Mouse (Mus musculus) kidney, adult 10 weeks (tissue): ENCODE measurements around the gene Amt. TPM values are rescaled to one million over a fixed set of nuclear protein-coding genes. Genes with fewer than 3 reads are reported as not detected.

Experiments used
- polyA plus RNA-seq: library from polyadenylated mRNA; stranded (reverse); fragments of 350-450 nt; fragmentation: Illumina TruSeq; extraction: RNeasy Lipid Tissue Mini Kit (QIAGEN cat#74804); gene quantifications from one replicate; pipeline ENCODE4 v1.2.3, GENCODE M21; 2014; ENCODE audit warnings: low read depth, low replicate concordance

The Amt gene
- 37.5 TPM for polyA plus RNA-seq

DNA sequence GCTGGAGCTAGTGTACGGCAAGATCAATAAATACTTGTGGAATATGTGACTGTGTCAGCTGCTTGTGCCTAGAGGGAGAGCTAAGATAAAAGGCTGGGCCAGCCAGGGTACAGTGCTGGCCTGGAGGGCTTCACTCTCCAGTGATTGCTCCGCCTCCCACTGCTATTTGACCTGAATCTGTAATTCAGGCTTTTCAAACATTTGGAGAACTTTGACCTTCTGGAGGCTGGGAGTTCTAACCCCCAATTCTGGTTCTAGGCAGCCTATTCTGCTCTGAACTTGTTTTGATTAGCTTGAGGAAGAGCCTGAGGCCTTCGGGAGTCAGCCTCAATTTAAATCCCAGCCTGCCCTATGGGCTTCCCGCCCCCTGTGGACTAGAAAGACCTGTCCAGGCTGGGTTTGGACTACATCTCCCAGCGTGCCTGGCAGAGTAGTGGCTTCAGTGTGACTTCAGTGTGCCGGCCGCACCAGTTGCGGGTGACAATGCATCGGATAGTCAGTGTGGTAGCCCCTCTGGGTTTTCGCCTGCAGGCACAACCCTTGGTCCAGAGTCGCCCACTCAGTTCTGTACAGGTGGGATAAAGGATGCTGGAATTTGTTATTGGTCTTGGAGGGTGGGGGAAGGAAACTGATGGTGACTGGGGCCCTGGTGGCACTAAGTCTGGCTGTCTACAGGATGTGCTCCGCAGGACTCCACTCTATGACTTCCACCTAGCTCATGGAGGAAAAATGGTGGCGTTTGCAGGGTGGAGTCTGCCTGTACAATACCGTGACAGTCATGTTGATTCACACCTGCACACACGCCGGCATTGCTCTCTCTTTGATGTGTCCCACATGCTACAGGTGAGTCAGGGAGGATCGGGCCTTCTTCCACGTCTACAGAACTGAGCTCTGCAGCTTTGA lies at the start of gene Amt:
Amt (plus strand) TSS at position 401 of the 903 bp plus-strand sequence.

GRCm38 (mm10) chr9:108263690-108264190 lies 32.9 kb upstream of the Amt start, which contains the start of gene Dag1:
TSS of gene Dag1 (minus strand) at chr9:108263958.

DNA sequence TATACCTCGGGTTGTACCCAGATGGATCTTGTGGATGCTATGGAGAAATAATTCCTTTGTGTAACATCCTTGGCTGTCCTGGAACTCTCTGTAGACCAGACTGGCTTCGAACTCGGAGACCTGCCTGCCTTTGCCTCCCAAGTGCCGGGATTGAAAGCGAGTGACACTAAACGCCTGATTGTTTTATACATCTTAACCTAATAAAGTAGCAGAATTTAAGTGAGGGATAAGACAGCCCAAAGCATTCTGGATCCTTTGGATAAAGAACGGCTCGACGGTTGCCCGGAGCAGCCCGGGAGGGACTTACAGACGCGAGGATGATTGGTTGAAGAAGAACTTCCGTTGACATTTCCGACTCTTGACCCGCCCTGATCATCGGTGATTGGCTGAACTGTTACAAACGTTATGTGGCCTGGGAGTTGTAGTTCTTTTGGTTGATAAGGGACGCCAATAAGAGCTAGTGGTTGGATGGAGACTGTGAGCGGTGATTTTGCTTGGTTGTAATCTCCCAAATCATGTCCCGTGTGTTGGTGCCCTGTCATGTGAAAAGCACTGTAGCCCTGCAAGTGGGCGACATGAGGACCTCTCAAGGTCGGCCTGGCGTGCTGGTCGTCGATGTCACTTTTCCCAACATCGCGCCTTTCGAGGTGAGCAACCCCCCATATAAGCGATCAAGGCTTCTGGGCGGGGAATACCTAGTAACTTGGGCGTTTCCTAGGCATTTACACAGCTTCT lies 6.5 kb upstream of the Amt start, which contains the start of gene Nicn1:
Nicn1 (plus strand) TSS at position 414 of the 735 bp plus-strand sequence.

DNA sequence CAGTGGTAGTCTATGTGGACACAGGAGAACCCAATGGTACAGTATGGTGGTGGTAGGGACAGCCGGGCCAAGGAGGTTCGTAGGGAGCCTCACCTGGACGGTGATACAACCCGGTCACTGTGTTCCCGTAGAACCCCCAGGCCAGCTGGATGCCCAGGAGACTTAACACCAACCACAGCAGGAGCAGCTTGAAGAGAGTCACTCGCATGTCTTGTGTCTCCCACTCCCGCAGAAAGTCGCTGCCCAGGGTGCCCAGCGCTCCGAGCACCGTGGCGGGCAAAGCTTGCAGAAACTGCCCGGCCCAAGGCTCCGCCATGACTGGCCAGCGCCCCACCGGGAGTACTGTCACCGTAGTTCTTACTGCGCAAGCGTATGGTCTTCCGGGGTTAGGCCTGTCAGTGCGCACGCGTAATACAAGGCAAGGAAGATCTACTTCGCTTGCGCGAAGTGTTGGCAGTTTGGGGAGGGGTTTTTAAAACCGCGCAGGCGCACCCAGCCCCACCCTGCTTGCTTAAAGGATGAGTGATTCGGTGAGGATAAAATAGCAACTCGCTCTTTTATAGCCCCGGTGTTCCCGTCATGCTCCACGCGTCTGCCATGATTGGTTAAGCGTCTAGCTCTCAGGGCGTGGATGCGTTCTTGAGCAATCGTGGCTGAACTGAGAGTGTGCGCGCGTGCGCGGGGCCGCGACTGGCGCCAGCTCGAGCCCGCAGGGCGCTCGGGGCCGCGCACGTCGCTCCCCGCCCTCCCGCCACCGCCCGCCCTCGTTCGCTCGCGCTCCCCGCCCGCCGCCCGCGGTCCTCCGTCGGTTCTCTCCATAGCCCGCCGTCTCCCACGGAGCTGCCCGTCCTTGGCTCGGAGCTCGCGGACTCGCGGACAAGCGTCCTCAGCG lies 9.2 kb downstream of the Amt start, which contains the start of the genes Rhoa and Tcta:
Rhoa (plus strand) TSS at position 501 of the 892 bp plus-strand sequence.
Tcta (minus strand) TSS at position 532 of the 892 bp plus-strand sequence.

GRCm38 (mm10) chr9:108338886-108339781 lies 42.5 kb downstream of the Amt start, which contains the start of gene Gpx1:
TSS of gene Gpx1 (plus strand) at chr9:108338903.

GRCm38 (mm10) chr9:108347540-108348289 lies 51.1 kb downstream of the Amt start, which contains the start of gene Usp4:
TSS of gene Usp4 (plus strand) at chr9:108347853.

Other genes starting within 250 kb of the Amt start
- gene Gmppb, start 247.6 kb upstream of the Amt start, polyA plus RNA-seq = 1.1 TPM
- gene Amigo3, start 243.7 kb upstream of the Amt start, polyA plus RNA-seq = not detected
- gene Mst1, start 216.4 kb upstream of the Amt start, polyA plus RNA-seq = not detected
- gene Rnf123, start 213.5 kb upstream of the Amt start, polyA plus RNA-seq = 1.6 TPM
- gene Apeh, start 202.2 kb upstream of the Amt start, polyA plus RNA-seq = 48.3 TPM
- not detected for gene Bsn, start 106.5 kb upstream of the Amt start, polyA plus RNA-seq
- 31.0 TPM for gene Dag1, start 32.9 kb upstream of the Amt start, polyA plus RNA-seq
- gene Nicn1, start 6.4 kb upstream of the Amt start, polyA plus RNA-seq = 42.1 TPM
- 456 TPM for gene Rhoa, start 9.3 kb downstream of the Amt start, polyA plus RNA-seq
- 19.1 TPM for gene Tcta, start 9.3 kb downstream of the Amt start, polyA plus RNA-seq
- 93.3 TPM for gene Gpx1, start 42.0 kb downstream of the Amt start, polyA plus RNA-seq
- gene Usp4, start 51.0 kb downstream of the Amt start, polyA plus RNA-seq = 54.0 TPM
- gene 1700102P08Rik, start 96.0 kb downstream of the Amt start, polyA plus RNA-seq = 0.73 TPM
- gene Ccdc36, start 131.6 kb downstream of the Amt start, polyA plus RNA-seq = not detected
- not detected for gene BC048562, start 139.6 kb downstream of the Amt start, polyA plus RNA-seq
- 4.1 TPM for gene Ccdc71, start 163.7 kb downstream of the Amt start, polyA plus RNA-seq
- gene Klhdc8b, start 164.7 kb downstream of the Amt start, polyA plus RNA-seq = 0.53 TPM
- 5.1 TPM for gene Lamb2, start 182.9 kb downstream of the Amt start, polyA plus RNA-seq
- gene Usp19, start 193.7 kb downstream of the Amt start, polyA plus RNA-seq = 5.9 TPM
- 82.1 TPM for gene Qars, start 210.9 kb downstream of the Amt start, polyA plus RNA-seq
- gene Qrich1, start 220.0 kb downstream of the Amt start, polyA plus RNA-seq = 35.9 TPM